Mouse (Mus musculus) lung, postnatal 0 days (tissue): ENCODE data around the gene Matn4.

Experiments used
- CTCF ChIP-seq: IDR thresholded peaks from 2 replicates; pipeline ENCODE4 v1.5.1; 2016; ENCODE audit warnings: antibody characterized with exemption, mild to moderate bottlenecking
- EP300 ChIP-seq: IDR thresholded peaks from 2 replicates; pipeline ENCODE4 v1.6.1; 2016; ENCODE audit warnings: antibody characterized with exemption, mild to moderate bottlenecking, control low read depth

DNA sequence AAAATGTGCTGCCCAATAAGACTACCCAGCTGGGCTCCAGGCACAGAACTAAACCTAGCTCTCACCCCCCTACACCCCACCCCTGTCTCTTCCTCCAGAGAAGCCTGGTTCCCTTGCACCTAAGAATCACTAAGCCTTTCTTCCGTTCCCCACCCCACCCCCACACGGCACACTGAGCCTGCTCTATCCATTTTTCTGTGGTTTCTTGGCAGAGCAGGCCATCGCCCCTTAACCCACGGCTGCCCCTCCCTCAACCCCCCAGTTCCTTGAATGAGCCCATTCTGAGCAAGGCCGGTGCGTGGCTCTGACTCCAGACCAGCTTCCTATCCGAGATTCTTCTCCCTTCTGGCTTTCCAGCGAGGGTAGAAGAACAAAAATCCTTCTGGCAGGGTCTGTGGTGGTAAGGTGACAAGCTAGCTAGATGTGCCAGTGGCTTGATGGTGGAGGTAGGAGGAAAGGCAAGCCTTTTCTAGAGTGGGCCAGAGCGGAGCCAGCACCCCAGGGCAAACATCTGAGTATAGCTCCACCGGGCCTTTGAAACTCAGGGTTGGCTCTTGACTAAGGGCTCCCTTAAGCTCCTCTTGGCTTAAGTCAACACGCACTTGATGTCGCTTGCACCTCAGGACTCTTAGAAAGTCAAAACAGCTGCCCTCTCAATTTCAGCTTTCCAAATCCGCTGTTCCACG, 1.4 kb downstream of the Matn4 start:
- TF ChIP-seq EP300 (no peak), CTCF (no peak)
